Mouse (Mus musculus): ENCODE measurements around the gene Gdap1l1.
"Not testable (repeated sequence)": the region's sequence is repeated elsewhere in the genome, so short reads cannot be mapped to it uniquely, and the experiment has no call there.

Gene Gdap1l1

DNA sequence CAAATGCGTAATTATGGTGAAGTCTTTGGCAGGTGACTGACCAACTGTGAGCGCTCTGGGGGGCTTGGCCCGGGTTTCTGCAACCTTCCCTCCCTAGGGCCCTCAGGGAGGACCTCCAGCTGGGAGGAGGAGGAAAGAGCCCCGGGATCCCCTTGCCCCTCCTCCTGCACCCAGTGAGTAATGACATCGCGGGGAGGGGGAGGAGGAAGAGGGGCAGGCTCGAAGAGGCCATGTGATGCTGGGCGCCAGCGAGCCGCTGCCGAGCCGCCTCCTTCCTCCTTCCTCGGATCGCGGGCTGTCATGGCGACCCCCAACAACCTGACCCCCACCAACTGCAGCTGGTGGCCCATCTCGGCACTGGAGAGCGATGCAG is at the start of gene Gdap1l1:
Gdap1l1 (plus strand) TSS at position 231 of the 373 bp plus-strand sequence.
- DNase-seq = peak; percentile 79

DNA sequence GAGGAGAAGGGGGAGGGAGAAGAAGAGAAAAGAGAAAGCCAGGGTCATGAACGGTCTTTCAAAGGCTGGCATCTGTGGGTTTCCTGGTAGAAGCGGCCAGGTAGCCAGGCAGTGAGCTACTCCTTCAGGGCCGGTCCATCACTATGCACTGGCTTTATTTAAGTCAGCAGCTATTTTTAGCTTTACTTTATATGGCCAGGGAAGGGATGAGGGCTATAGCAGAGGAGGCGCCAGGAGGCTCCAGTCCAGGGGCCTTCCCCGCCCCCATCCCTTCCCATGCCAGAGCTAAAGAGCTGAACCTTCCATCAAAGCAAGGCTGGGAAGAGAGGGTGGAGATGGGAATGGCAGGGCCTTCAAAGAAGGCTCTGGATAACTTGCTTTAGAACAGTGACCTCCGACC is 45.8 kb upstream of the Gdap1l1 start:
- DNase-seq = no peak

DNA sequence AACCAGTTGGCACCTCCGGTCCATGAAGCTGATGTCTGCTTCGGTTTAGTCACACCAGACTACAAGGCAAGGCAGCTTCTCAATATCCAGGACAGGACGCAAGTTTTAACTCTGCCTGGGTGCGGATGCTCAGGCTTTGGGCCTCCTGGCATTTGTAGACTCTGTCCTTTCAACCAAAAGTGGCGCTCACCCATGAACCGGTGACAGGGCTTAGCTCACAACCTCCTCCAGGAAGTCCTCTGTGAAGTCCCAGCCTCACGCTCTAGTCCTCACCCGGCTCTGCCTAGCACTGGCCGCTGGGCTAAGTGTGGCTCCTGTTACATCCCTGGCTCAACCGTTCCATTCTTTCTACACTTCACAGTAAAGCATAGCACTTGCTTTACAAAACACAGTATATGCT is 45.0 kb upstream of the Gdap1l1 start:
- no peak for DNase-seq

DNA sequence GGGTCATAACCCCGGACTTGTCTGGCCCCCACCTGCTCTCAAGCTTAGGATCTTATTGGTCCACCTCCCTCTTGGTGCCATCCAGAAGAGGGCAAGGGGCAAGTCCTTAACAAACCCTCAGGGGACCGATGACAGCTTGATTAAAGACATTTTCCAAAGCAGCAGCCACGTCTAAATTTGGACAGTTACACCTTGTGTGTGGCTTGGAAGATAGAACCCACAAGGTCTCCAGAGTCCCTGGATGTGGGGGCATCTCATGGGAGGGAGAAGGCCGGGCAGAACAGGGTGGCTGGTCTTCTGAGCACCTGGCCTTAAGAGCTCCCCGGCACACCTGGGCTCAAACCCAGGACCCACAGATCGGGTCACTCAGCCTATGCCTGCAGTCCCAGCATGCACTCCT is 44.3 kb upstream of the Gdap1l1 start:
- DNase-seq = no peak

DNA sequence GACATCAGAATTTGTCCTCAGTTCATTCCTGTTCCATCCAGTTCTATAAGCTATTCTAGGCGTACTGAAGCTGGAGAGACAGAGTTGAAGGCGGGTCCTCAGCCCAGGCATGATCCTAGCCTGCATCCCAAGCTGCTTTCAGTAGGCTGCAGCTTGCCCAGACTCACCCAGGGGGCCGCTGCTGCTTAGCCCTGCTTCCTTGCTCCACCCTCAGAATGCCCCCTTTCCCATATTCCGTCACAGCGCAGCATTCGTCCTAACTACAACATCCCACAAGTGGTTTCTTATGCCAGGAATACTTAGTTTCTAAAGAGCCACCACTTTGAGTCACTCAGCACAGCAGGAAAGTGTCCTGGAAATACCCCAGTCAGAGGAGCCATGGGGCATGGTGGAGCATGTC is 43.3 kb upstream of the Gdap1l1 start:
- no peak for DNase-seq

DNA sequence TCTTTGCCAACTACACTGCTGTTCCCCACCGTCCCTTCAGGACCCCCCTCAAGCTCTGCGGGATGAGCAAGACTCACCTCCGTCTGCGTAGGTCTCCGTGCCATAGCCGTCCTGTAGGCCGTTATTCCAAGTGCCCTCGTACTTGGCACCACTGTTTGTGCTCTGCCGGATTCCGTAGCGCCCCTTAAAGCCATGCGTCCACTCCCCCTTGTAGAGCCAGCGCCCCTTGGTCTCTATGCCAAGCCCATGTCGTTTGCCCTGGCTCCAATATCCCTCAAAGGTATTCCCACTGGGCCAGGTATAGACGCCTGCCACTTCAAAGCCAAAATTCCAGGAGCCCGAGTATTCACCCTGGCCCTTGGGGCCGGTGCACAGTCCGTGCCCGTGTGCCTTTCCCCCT is 41.2 kb upstream of the Gdap1l1 start:
- DNase-seq = no peak

DNA sequence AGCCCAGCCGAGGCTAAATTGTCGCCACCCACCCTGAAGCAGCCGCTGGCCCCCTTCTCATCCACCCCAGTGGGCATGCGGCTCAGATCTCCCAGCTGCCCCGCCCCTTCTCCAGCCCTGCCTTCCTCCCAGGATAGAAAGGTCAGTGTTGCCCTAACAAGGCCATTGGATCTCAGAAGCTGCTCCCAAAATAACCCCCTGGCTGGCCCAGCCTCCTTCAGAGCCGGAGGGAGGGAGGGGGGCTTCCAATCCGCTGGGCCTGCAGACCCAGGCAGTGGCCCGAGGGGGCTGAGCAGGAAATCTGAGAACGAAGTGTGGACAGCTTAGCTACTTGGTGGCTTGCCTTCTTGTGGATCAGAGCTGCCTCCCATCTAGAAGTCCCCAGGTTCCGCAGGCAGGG is 40.4 kb upstream of the Gdap1l1 start, which contains the start of gene Jph2:
Jph2 (minus strand) TSS at position 89 of the 400 bp plus-strand sequence.
- DNase-seq = no peak

DNA sequence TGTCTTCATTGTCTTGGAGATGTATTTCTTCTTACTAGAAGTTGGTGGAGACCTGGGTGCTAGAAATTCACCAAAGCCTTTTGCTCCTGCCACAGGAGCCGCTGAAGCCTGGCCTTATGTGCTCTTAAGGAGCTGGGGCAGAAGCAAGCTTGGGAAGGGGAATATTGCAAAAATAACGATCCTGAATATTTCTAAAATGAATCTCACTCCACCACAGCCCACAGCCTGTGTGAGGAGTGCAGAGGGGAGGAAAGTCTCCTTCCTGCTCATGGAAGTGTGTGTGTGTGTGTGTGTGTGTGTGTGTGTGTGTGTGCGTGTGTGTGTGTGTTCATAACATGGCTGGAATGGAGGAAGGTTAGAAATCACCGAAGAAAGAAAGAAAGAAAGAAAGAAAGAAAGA is 39.5 kb upstream of the Gdap1l1 start:
- no peak for DNase-seq

DNA sequence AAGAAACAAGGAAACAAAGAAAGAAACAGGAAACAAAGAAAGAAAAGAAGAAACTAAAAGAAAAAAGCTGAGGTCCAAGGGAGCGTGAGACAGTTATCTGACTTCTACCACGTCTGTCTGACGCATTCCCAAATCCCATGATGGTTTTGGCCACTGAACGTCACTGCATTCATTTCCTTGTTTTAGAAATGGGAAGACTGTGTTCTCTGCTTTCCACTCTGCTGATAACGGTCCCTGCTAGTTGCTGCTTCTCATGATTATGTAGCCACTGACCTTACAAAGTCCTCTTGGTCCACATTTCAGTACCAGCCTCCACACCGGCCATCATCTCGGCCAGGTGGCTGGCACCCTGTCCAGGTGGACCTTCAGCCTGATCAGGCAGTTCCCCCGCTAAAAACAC is 39.1 kb upstream of the Gdap1l1 start:
- no peak for DNase-seq

DNA sequence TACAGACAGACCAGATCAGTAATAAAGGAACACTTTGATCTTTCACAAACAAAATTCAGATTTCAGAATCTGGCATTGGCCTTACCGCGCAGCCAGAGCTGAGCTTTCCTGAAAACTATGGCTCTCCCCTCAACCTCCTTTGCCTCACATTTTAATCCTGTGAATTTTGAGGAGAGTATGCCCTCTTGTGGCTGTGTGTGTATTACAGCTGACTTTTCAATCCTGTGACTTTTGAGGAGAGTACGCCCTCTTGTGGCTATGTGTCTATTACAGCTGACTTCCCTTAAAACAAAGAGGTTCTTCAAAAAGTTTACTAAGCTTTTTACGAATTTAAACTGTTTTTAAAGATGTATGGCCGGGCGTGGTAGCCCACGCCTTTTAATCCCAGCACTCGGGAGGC is 37.1 kb upstream of the Gdap1l1 start:
- peak; percentile 72 for DNase-seq

DNA sequence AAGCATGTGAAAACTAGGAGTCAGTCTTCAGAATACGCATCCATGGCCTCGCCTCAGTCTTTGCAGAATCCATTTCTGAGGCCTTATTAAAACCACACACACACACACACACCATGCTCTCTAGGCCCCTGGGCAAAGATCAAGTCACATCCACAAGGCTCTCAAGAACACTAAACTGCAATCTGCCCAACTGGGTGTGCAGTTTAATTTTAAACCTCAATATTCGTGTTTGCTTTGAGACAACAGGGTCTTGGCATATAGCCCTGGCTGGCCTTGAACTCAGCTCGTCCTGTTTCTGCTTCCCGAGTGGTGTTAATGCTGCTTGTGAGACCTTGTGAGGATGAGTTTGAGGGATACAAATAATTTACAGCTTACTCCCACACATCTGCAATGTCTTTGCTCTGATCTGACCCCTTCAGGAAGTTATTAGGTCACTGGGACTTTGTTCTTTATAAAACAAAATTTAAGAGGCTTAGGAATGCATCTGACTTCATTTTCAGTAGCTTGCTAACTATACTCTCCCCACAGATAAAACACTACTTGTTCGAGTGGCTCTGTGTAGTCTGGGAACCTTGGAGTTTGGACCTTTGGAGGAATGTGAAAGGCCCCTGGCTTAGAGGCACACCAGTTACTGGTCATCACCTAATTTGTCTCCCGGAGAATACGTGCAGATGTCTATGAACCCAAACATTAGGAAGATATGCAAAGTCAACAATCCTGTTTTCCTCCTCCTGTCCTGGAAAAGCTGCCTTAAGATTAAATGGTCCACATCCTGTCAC is 34.0 kb upstream of the Gdap1l1 start:
- DNase-seq = no peak

DNA sequence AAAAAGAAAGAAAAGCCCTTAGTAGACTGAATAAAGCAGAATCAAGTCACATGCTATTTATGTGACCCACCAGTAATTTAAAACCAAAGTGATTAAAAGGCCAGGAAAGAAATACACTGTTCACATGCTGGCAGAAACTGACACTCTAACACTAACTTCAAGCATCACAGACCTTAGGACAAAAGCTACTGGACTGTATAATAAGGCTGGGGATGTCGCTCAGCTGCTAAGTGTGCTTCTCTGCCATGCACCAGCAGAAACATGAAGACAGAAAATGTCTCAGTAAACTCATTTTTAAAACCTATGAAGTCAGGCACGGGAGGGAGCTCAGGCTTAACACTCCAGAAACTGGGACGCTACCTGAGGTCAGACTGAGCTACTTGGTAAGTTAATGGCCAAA is 28.1 kb upstream of the Gdap1l1 start:
- DNase-seq = no peak

DNA sequence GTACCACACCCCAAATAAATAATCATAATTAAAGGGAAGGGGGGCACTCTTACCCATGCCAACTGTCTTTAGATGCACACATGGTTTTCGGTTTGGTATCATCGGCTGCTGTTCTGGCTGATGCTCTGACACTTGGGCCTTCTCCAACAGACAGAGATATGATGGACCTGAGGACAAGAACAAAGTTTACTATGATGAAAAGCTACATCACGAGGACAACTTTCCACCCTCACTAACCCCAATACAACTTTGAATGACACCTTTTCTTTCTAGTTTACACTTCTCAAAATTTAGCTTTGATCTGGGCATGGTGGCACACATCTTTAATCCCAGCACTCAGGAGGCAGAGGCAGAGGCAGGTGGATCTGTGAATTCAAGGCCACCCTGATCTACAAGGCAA is 26.9 kb upstream of the Gdap1l1 start:
- not testable (repeated sequence) for DNase-seq

DNA sequence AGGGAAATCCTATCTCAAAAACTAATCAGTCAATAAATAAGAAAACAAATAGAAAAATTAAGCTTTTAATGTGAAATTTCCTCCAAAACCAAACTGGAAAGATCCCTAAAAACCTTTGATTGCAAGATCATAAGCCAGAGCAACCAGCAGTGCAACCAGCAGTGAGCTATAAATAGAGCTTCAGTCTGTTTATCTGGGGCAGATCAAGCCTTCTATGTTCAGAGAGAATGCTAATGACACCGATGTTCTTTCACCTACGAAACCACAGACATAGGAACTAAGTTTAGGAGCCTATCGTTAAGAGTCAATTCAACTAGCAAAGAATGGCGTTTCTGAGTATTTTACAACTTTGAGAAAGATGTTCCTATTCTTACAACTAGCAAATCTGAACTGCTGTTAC is 26.4 kb upstream of the Gdap1l1 start:
- no peak for DNase-seq

DNA sequence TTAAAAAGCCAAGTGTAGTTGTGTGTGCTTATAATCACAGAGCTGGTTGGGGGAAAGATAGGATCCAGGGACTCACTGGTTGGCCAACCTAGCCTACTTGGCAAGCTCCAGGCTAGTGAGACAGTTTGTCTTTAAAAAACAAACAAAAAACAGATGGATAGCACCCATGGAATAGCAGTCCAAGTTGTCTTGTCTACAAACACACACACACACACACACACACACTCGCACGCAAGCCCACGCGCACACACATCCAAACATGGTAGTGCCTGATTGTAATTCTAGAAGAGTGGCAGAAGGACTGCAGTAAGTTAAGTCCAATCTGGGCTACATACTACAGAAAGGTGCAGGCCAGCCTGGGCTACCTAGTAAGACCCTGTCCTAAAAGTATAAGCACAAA is 25.9 kb upstream of the Gdap1l1 start:
- DNase-seq = no peak

DNA sequence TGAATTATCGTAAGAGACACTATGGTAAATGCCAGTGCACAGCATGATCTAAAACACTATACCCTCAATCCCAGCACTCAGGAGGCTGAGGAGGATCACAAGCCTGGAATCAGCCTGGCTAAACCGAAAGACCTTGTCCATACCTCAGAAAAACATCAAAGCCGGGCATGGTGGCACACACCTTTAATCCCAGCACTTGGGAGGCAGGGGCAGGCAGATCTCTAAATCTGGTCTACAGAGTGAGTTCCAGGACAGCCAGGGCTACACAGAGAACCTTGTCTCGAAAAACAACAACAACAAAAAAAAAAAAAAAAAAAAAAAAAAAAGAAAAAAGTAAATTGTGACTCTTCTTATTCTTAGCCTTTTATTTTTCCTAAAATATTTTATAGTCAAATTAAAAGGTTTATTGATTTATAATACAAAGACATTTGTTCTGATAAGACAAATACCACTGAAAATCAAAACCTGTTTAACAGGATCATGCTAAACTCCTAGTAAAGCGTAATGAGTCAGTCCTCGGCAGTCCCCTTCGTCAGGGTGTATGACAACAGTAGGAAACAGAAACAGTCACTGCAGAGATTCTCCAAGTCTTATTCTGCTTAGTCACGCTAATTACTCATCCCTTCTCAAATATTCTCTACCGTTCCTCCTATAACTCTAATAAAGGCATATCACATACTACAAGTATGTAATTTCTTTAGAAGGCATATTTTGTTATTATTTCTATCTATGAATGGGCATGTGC is 25.3 kb upstream of the Gdap1l1 start:
- no peak for DNase-seq

DNA sequence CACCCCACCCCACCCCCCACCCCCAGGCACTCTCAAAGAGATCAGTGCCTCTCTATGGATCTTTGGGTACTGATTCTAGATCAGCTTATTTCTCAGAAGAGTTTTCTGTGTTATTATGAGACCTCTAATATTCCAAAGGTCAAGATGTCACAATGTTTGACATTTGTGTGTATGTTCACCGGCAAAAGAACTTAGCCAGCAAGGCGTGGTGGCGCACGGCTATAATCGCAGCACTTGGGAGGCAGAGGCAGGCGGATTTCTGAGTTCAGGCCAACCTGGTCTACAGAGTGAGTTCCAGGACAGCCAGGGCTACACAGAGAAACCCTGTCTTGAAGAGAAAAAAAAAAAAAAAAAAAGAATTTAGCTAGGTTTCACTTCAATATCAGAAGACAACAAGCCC is 21.2 kb upstream of the Gdap1l1 start:
- DNase-seq = no peak

DNA sequence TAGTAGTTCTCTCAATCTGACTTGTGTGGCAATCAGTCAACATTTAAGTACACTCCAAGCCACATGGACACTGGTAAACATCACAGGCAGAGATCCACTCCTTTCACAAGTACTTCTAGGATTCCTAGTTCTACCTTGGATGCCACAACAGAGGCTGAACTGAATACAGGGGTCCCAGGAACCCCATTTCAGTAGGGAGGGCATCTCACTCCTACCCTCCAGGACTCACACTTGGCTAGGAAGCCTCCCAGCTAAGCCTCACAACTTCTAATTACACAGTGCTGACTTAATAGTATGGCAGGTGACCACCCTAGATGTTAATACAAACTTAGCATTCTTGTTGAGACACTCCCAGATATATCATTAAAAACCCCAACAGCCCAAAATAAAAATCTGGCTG is 20.4 kb upstream of the Gdap1l1 start:
- DNase-seq = no peak

DNA sequence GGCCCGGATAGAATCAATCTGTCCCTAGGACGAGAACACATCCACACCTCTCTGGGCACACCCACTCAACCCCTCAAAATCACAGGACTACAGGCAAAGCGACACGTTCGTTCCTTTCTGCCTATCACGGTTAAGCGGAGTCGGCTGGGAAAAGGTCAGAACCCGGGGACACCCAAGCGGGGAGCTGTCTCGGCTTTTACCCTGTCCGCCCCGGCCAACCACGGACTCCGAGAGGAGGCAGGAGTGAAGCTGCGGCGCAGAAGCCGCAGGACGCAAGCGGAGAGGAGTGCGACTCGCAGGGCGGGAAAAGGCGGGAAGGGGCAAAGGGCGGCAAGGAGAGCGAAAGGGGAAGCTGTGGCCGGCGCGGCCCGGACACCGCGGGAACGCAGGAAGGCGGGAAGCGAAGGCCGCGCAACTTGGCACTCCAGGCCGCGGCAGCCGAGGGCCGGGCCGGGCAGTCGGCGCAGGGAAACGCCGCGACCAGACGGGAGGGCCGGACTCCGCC is 19.4 kb upstream of the Gdap1l1 start:
- no peak for DNase-seq

DNA sequence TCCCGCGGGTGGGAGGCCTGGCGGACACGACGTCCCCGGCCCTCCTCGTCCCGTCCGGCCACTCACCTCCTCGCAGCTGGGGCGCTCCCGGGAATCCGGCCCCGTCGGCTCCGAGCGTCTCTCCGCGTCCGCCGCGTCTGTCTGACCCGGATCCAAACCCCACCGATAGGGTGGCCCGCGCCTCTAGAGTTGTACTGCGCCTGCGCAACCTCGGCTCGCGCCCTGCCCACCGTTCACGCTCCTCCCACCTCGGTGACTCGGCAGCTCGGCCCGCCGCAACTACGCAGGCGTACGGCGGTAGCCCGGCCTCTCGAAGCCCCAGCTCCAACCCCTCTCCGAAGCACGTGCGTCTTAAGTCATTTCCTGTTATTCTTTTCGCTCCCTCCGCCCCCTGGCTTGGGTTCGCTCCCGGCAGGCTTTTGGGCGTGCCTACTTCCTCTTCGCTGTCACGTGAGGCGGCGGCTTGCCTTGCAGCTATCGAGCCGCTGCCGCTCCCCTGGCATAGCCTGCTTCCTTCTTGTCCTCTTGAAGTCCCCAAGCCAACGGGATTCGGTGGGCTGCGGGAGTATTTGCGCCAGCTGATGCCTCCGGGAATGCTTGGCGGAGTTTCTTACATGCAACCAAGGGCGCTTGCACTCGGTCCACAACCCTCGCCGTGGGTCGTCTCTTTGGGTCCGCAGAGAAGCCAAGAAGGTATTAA is 18.8 kb upstream of the Gdap1l1 start:
- peak; percentile 100 for DNase-seq

DNA sequence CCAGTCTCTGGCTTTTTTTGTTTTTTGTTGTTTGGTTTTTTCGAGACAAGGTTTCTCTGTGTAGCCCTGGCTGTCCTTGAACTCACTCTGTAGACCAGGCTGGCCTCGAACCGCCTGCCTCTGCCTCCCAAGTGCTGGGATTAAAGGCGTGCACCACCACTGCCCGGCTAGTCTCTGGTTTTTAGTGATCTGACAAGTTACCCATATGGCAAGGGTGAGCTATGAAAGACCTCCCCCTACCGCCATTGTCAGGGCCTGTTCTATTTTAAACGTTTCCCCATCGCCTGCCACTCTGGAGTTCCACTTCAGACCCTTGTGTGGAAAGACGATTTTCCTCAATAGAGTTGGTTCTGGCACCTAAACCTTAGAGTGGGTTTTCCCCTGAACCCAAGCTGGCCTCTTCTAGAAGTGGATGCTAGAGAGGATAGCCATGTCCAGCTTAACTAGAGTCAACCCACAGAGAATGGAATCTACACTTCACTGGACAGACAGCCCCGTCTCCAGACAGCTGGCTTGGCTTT is 17.9 kb upstream of the Gdap1l1 start:
- DNase-seq = no peak

DNA sequence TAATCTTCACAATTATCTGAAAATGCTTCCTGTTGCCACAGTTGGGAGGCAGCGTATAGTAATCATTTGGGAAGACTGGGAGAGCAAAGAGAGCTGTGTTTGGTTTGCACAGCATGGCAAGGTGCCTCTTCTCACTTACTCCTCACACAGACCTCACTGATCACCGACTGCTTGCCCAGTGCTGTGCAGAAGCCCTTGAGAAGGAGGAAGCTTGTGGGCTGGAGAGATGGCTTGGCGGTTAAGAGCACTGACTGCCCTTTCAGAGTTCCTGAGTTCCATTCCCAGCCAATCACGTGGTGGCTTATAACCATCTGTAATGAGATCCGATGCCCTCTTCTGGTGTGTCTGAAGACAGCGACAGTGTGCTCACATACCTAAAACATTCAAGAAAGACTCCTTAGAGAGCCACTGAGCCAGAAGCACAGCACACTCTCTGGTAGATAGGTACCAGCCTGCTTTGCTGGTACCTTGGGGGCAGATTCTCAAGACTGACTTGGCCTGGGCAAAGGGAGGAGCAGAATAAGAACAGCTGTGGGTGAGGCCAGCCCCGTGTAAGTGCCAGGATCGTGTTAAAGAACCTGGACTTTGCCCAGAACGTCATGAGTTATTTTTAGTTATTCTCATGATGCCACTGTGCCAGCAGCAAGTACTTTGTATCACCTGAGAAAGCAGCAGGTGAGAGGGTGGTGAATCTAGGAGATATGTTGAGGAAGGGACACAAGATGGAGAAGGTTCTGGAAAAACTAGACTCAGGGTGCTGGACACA is 15.2 kb upstream of the Gdap1l1 start:
- DNase-seq = no peak

DNA sequence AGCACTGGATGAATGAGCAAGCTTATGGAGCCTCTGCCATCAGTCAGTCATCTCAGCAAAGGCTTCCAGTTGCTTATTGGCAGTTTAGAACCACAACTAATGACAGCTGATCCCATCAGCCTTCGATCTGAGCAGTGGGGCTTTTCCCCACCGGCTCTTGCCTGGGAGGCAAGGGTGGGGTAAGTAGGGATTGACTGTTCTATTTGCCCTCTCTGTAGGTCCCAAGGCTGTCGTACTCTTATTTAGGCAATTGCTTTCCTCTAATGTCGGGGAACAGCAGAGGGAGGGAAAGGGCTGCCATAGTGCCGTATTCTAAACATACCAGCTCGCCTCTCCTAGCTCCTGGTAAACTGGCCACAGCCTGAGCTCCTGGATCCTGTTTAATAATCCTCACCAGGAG is 13.7 kb upstream of the Gdap1l1 start, which contains the start of gene Oser1:
Oser1 (minus strand) TSS at position 101 of the 400 bp plus-strand sequence.
- no peak for DNase-seq
